Mouse (Mus musculus) olfactory bulb, adult 2 months (tissue): ENCODE measurements around the gene Gpn2.

Experiments used
- CTCF ChIP-seq: fragments of 200-500 bp; IDR thresholded peaks from 2 replicates; pipeline ENCODE4 v1.5.1; 2012; ENCODE audit warnings: low read depth, mild to moderate bottlenecking, low read length, moderate library complexity; ENCODE audit not compliant: insufficient read depth
- POLR2A ChIP-seq: fragments of 200-500 bp; IDR thresholded peaks from 2 replicates; pipeline ENCODE4 v1.6.1; 2012; ENCODE audit warnings: mild to moderate bottlenecking, low read depth, low read length, moderate library complexity; ENCODE audit not compliant: insufficient read depth

GRCm38 (mm10) chr4:133627039-133627438 lies 42.9 kb downstream of the Gpn2 start:
- TF ChIP-seq CTCF = no peak
- no peak for TF ChIP-seq POLR2A
